In genomic region chr19:21737881-21738590, GRCm38 (mm10) we compare ENCODE assay signal across 9 mouse cellular contexts. TPM values are rescaled to one million over a fixed set of nuclear protein-coding genes. Genes with fewer than 3 reads are reported as not detected.
DNase-seq lines count a peak whose midpoint lies in the region; ATAC-seq and TF ChIP-seq lines count a peak whose summit lies in the region.
"Had no signal": no experiment of that assay in that cellular context is flagged by ENCODE, and none has a peak within 500 bp of the region (broad histone marks: within the 10 kb centered on the region; RNA-seq: fewer than 3 reads in every experiment).

No protein-coding gene starts in this region.

- H3K4me3 ChIP-seq in lung, embryonic 14.5 days (ENCODE audit: low read depth, low read length), result 0 out of 2 replicates have a peak overlapping the region, but pooled peaks have one; percentile 0
- H3K4me3 ChIP-seq in bone marrow, adult 2 months (replicated peaks; ENCODE audit: control insufficient read depth, low read depth, low read length), result peak overlapping the region; percentile 48
- no peak overlapping the region for H3K4me3 ChIP-seq in forebrain, postnatal 0 days (ENCODE audit: low read depth, low read length)
- H3K4me3 ChIP-seq in neural tube, embryonic 14.5 days (ENCODE audit: low read depth, low read length), result no peak overlapping the region
- H3K4me3 ChIP-seq: myocyte had no signal

- intact Hi-C loops in left cerebral cortex, postnatal 36 days (cut with DNase I), result no loop called here

- H3K27ac ChIP-seq in lung, embryonic 14.5 days (ENCODE audit: low read depth), result peak overlapping the region; percentile 71
- peak overlapping the region; percentile 55 for H3K27ac ChIP-seq in bone marrow, adult 2 months (ENCODE audit: control insufficient read depth, insufficient read depth, low read depth, low read length, poor library complexity)
- peak overlapping the region; percentile 46; the same call in 1 of the 2 replicates for H3K27ac ChIP-seq in forebrain, postnatal 0 days (ENCODE audit: low read depth, low read length)
- peak overlapping the region; percentile 40; the same call in 1 of the 2 replicates for H3K27ac ChIP-seq in neural tube, embryonic 14.5 days (ENCODE audit: low read depth, low read length)

- H3K4me1 ChIP-seq in lung, embryonic 14.5 days (ENCODE audit: insufficient read depth), result 0 out of 2 replicates have a peak, but pooled peaks cover 3% of the 10 kb centered on the region
- H3K4me1 ChIP-seq in bone marrow, adult 2 months (ENCODE audit: control insufficient read depth, insufficient read depth, low read length), result peaks cover 3% of the 10 kb centered on the region; the same call in 1 of the 2 replicates
- H3K4me1 ChIP-seq in forebrain, postnatal 0 days (ENCODE audit: insufficient read depth), result no peaks in the 10 kb centered on the region
- H3K4me1 ChIP-seq in neural tube, embryonic 14.5 days (ENCODE audit: control insufficient read depth, insufficient read depth, low read length), result peaks cover 5% of the 10 kb centered on the region; the same call in 1 of the 2 replicates

- peak overlapping the region; percentile 45 for H3K4me2 ChIP-seq in lung, embryonic 14.5 days
- H3K4me2 ChIP-seq in forebrain, postnatal 0 days (ENCODE audit: low read depth), result peak overlapping the region; percentile 19; the same call in 1 of the 2 replicates
- H3K4me2 ChIP-seq in neural tube, embryonic 14.5 days (ENCODE audit: low read depth, low read length), result no peak overlapping the region

- TF ChIP-seq POLR2A in bone marrow, adult 2 months (IDR thresholded peaks at IDR 0.05; ENCODE audit: borderline replicate concordance, control insufficient read depth, low read depth, low read length), result no peak

- TF ChIP-seq CTCF in lung, embryonic 14.5 days (IDR thresholded peaks at IDR 0.05; ENCODE audit: low read depth), result no peak
- no peak for TF ChIP-seq CTCF in bone marrow, adult 2 months (IDR thresholded peaks at IDR 0.05; ENCODE audit: control insufficient read depth, insufficient read depth, low read length)
- TF ChIP-seq CTCF in forebrain, postnatal 0 days (IDR thresholded peaks at IDR 0.05; ENCODE audit: low read depth), result no peak

- H3K9me3 ChIP-seq in lung, embryonic 14.5 days (ENCODE audit: low read depth, low read length), result no peaks in the 10 kb centered on the region
- no peaks in the 10 kb centered on the region for H3K9me3 ChIP-seq in forebrain, postnatal 0 days (ENCODE audit: low read length)
- no peaks in the 10 kb centered on the region for H3K9me3 ChIP-seq in neural tube, embryonic 14.5 days (ENCODE audit: control insufficient read depth, low read length)

- 41% methylated on average over 17 of the region's 17 CpGs for WGBS in lung, embryonic 14.5 days
- WGBS in bone marrow, adult 2 months, result 40% methylated on average over 17 of the region's 17 CpGs
- WGBS in forebrain, postnatal 0 days, result 24% methylated on average over 17 of the region's 17 CpGs
- 32% methylated on average over 17 of the region's 17 CpGs for WGBS in neural tube, embryonic 14.5 days

- peak; percentile 66 for DNase-seq in lung, embryonic 14.5 days
- DNase-seq in lung, postnatal 25 days (ENCODE audit: low spot score), result no peak
- DNase-seq in forebrain, postnatal 0 days, result peak; percentile 49
- peak; percentile 74 for DNase-seq in heart, postnatal 4 days
- peak; percentile 56 to 60 for DNase-seq in left cerebral cortex, postnatal 36 days (ENCODE audit: low spot score in 2 of 2)
- DNase-seq in ovary, adult 18-20 months (ENCODE audit: low spot score), result no peak

- H3K9ac ChIP-seq in lung, embryonic 14.5 days, result no peak overlapping the region
- no peak overlapping the region; the same call in 1 of the 2 replicates for H3K9ac ChIP-seq in forebrain, postnatal 0 days
- no peak overlapping the region for H3K9ac ChIP-seq in neural tube, embryonic 14.5 days (replicated peaks; ENCODE audit: low read depth, low read length)

- H3K36me3 ChIP-seq in lung, embryonic 14.5 days (ENCODE audit: insufficient read depth), result no peaks in the 10 kb centered on the region
- H3K36me3 ChIP-seq in forebrain, postnatal 0 days (ENCODE audit: insufficient read depth), result no peaks in the 10 kb centered on the region
- H3K36me3 ChIP-seq in neural tube, embryonic 14.5 days (ENCODE audit: control insufficient read depth, insufficient read depth, low read length), result no peaks in the 10 kb centered on the region

- peak; percentile 62 for ATAC-seq in lung, embryonic 14.5 days (ENCODE audit: insufficient read depth)
- ATAC-seq in forebrain, postnatal 0 days, result peak; percentile 36; the same call in 1 of the 2 replicates
- ATAC-seq in neural tube, embryonic 14.5 days (ENCODE audit: low read depth), result peak; percentile 82

- no peaks in the 10 kb centered on the region for H3K27me3 ChIP-seq in lung, embryonic 14.5 days (ENCODE audit: insufficient read depth, low read length)
- peaks cover 4% of the 10 kb centered on the region; the same call in 1 of the 2 replicates for H3K27me3 ChIP-seq in forebrain, postnatal 0 days (ENCODE audit: insufficient read depth, low read length)
- no peaks in the 10 kb centered on the region for H3K27me3 ChIP-seq in neural tube, embryonic 14.5 days (ENCODE audit: control insufficient read depth, insufficient read depth, low read length)

RNA-seq across cellular contexts. Expression of gene Cemip2, which starts 40.1 kb away (rescaled TPM):
- 31.5 and 32.3 TPM in 2 replicates for polyA plus RNA-seq in lung, embryonic 14.5 days (2014; fragmentation: Nextera tagmentation; extraction: Ambion mirVana)
- 1.8 and 6.9 TPM in 2 replicates for polyA plus RNA-seq in bone marrow, adult 2 months (2011; ENCODE audit: insufficient read depth, insufficient read length, low replicate concordance, missing spikeins)
- 30.7 and 42.5 TPM in 2 replicates for total RNA-seq in forebrain, postnatal 0 days (2014; rRNA removed)
- 13.4 and 17.4 TPM in 2 replicates for polyA plus RNA-seq in forebrain, postnatal 0 days (2015; fragmentation: Nextera tagmentation; extraction: Ambion mirVana)
- total RNA-seq in heart, postnatal 4 days (2021), result 10 to 100 TPM; 47.6 to 53.6 TPM
- 10 to 100 TPM; 12.3 to 15.9 TPM for total RNA-seq in left cerebral cortex, postnatal 36 days (2021)
- polyA plus RNA-seq in neural tube, embryonic 14.5 days (2014; fragmentation: Nextera tagmentation; extraction: Ambion mirVana), result 21.1 and 31.0 TPM in 2 replicates

Comparison
In these comparisons a context has a peak if more than half of its experiments do, and no peak if none do; other contexts are left out.
1. DNase-seq: peak in lung, embryonic 14.5 days (single experiment), forebrain, postnatal 0 days (single experiment), heart, postnatal 4 days (single experiment) and left cerebral cortex, postnatal 36 days (2 of 2); none in lung, postnatal 25 days (single experiment) and ovary, adult 18-20 months (single experiment).
2. H3K4me3 ChIP-seq: peak in lung, embryonic 14.5 days (single experiment) and bone marrow, adult 2 months (single experiment); none in forebrain, postnatal 0 days (single experiment) and neural tube, embryonic 14.5 days (single experiment).
3. Peak in every context shown above with its lines, with median percentiles within 50 percentile points of each other: ATAC-seq and H3K27ac ChIP-seq.